Mouse (Mus musculus) lung, postnatal 0 days (tissue): Measurements from ENCODE around the gene Sept3. TPM values are rescaled to one million over a fixed set of nuclear protein-coding genes. Genes with fewer than 3 reads are reported as not detected.
"Not testable (repeated sequence)": the region's sequence is repeated elsewhere in the genome, so short reads cannot be mapped to it uniquely, and the experiment has no call there.

ENCODE experiments used
- ATAC-seq: fragments of 200-750 bp; cut with Nextera tagmentation; 2 replicates; pipeline ENCODE4 v1.8.0; 2017; ENCODE audit warnings: moderate library complexity
- DNase-seq: peaks from one replicate; pipeline ENCODE4 v3.0.0-alpha.2; 2016; ENCODE audit warnings: low spot score
- H3K27ac ChIP-seq: fragments of 300-500 bp; sonication (generic); 2 replicates; pipeline ENCODE4 v1.5.1; 2014; ENCODE audit warnings: antibody characterized with exemption, mild to moderate bottlenecking, low read length, mixed read lengths
- H3K27me3 ChIP-seq: fragments of 300-500 bp; sonication (generic); replicated peaks from 2 replicates; pipeline ENCODE4 v1.6.1; 2014; ENCODE audit warnings: low read length, mixed read lengths; ENCODE audit not compliant: insufficient read depth
- H3K36me3 ChIP-seq: fragments of 300-500 bp; sonication (generic); 2 replicates; pipeline ENCODE4 v1.6.1; 2014; ENCODE audit warnings: low read length, mixed read lengths; ENCODE audit not compliant: insufficient read depth
- H3K4me1 ChIP-seq: fragments of 300-500 bp; sonication (generic); 2 replicates; pipeline ENCODE4 v1.6.1; 2014; ENCODE audit warnings: antibody characterized with exemption, low read depth, low read length, mixed read lengths; ENCODE audit not compliant: insufficient read depth
- H3K4me2 ChIP-seq: fragments of 300-500 bp; sonication (generic); replicated peaks from 2 replicates; pipeline ENCODE4 v1.6.1; 2014; ENCODE audit warnings: low read depth, mild to moderate bottlenecking, low read length, moderate library complexity, mixed read lengths
- H3K4me3 ChIP-seq: fragments of 300-500 bp; sonication (generic); 2 replicates; pipeline ENCODE4 v1.5.1; 2014; ENCODE audit warnings: low read depth, low read length
- H3K9ac ChIP-seq: fragments of 300-500 bp; sonication (generic); replicated peaks from 2 replicates; pipeline ENCODE4 v1.6.1; 2014; ENCODE audit warnings: low read depth, mild to moderate bottlenecking
- H3K9me3 ChIP-seq: fragments of 300-500 bp; sonication (generic); 2 replicates; pipeline ENCODE4 v1.6.1; 2016; ENCODE audit warnings: low read length, mixed read lengths
- CTCF ChIP-seq: IDR thresholded peaks from 2 replicates; pipeline ENCODE4 v1.5.1; 2016; ENCODE audit warnings: antibody characterized with exemption, mild to moderate bottlenecking
- EP300 ChIP-seq: IDR thresholded peaks from 2 replicates; pipeline ENCODE4 v1.6.1; 2016; ENCODE audit warnings: antibody characterized with exemption, mild to moderate bottlenecking, control low read depth
- WGBS: fragments of 180-500 bp; shearing (Covaris S2); extraction: QIAGEN DNeasy Blood & Tissue Kit; methylation state at CpG from one replicate; pipeline ENCODE4 v1.1.7; 2014; 5-methylcytosine and 5-hydroxymethylcytosine counted together
- polyA plus RNA-seq: library from polyadenylated mRNA; unstranded; fragments of >200 nt; fragmentation: Nextera tagmentation; extraction: Ambion mirVana; gene quantifications from 2 replicates; pipeline ENCODE4 v1.2.1, GENCODE M21; 2015

Sept3 gene
- polyA plus RNA-seq, 1 experiment from 2014 or later: 0.26 TPM

DNA sequence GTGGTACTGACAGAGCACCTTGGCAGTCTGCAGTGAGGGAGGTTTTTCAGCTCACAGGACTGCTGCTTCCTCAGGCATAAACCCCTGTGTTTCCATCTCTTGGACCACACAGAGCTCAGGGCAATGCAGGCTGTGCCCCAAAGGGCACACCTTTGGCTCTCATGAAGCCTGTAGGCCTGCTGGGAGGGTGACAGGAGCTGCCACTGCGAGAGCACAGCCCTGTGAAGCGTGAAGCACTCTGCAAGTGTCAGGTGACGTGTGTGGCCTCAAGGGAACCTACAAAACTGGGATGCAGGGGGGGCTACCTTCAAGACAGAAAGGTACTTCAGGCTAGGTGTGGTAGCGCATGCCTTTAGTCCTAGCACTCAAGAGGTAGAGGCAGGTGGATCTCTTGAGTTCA, 42.0 kb upstream of the Sept3 start:
- WGBS: 56% methylated on average over 4 of the region's 4 CpGs
- Histone ChIP-seq H3K36me3 (no peaks in the 10 kb centered on the region), H3K4me3 (no peak overlapping the region), H3K9me3 (no peaks in the 10 kb centered on the region), H3K27ac (no peak overlapping the region), H3K27me3 (no peaks in the 10 kb centered on the region), H3K9ac (no peak overlapping the region), H3K4me2 (no peak overlapping the region), H3K4me1 (no peaks in the 10 kb centered on the region)
- no peak for ATAC-seq
- no peak for TF ChIP-seq EP300
- no peak for TF ChIP-seq CTCF
- DNase-seq: no peak

DNA sequence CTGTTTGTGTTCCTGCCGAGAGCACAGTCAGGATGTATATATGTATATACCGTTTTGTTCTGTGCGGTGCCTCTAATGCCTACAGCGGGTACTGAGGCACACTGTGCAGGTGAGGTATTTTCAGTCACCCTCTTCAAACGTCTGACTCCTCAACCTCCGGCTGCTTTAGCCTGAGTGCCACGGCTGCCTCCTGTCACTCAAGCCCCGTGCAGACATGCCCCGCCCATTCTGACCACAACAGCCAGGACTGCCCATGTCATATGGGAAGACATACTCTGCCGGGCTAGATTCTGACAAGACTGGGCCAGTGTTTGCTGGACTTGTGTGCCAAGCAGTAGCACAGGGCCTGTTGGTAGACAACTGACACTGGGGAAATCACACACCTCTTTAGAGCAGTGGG, 39.0 kb upstream of the Sept3 start:
- DNase-seq: peak; percentile 21
- peak; percentile 44 for ATAC-seq

DNA sequence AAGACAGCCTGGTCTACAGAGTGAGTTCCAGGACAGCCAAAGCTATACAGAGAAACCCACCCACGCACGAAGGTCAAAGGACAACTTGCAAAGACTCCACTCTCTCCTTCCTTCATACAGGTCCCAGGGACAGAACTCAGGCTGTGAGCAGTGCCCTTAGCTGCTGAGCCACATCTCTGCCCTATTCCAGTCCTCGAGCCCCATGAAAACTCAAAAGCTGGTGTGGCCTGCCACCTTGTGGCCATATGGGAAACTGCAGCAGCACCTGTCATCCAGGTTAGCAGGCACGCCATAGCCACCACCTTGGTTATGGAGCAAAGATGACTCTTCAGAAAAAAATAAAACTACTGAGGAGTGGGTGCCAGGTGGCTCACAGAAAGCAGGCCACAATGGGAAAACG, 38.1 kb upstream of the Sept3 start:
- Histone ChIP-seq H3K27me3 (no peaks in the 10 kb centered on the region), H3K4me3 (no peak overlapping the region), H3K36me3 (no peaks in the 10 kb centered on the region), H3K27ac (no peak overlapping the region), H3K9ac (no peak overlapping the region), H3K9me3 (no peaks in the 10 kb centered on the region), H3K4me2 (no peak overlapping the region), H3K4me1 (no peaks in the 10 kb centered on the region)
- peak; percentile 99 for TF ChIP-seq CTCF
- TF ChIP-seq EP300: no peak
- DNase-seq (peak; percentile 80), ATAC-seq (peak; percentile 70)
- WGBS: 9% methylated on average over 5 of the region's 5 CpGs

More for the DNA sequence above, 39.0 kb upstream of the Sept3 start:
- TF ChIP-seq CTCF (no peak), EP300 (no peak)
- no peaks in the 10 kb centered on the region for H3K36me3 ChIP-seq
- WGBS: 44% methylated on average over 10 of the region's 10 CpGs
- no peak overlapping the region for H3K4me2 ChIP-seq
- no peak overlapping the region for H3K9ac ChIP-seq
- H3K4me1 ChIP-seq: no peaks in the 10 kb centered on the region
- H3K9me3 ChIP-seq: no peaks in the 10 kb centered on the region
- H3K27me3 ChIP-seq: no peaks in the 10 kb centered on the region
- no peak overlapping the region for H3K27ac ChIP-seq
- H3K4me3 ChIP-seq: no peak overlapping the region

DNA sequence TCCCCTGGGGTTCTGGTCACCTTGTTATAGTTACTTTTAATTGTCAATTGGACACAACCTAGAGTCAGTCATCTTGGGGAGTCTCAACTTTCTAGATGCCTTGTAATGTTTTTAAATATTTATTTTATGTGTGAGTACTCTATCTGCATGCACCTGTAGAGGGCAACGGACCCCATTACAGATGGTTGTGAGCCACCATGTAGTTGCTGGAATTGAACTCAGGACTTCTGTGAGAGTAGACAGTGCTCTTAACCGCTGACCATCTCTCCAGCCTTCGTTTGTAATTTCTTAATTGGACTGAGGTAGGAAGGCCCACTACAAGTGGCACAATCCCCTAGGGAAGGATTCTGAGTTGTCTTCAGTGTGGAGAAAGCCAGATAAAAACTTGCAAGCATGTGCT, 31.4 kb upstream of the Sept3 start:
- Histone ChIP-seq H3K9ac (no peak overlapping the region), H3K27me3 (no peaks in the 10 kb centered on the region), H3K4me3 (peak overlapping the region; percentile 69; the same call in 1 of the 2 replicates), H3K36me3 (no peaks in the 10 kb centered on the region), H3K9me3 (no peaks in the 10 kb centered on the region), H3K4me1 (peaks cover 5% of the 10 kb centered on the region; the same call in 1 of the 2 replicates), H3K27ac (no peak overlapping the region), H3K4me2 (peak overlapping the region; percentile 81)
- WGBS: 64% methylated on average over 3 of the region's 3 CpGs
- DNase-seq (no peak), ATAC-seq (no peak)
- TF ChIP-seq EP300 (no peak), CTCF (no peak)

- ATAC-seq: no peak
- peak overlapping the region; percentile 81 for H3K4me2 ChIP-seq
- peaks cover 5% of the 10 kb centered on the region; the same call in 1 of the 2 replicates for H3K4me1 ChIP-seq
- DNase-seq: no peak
- peak overlapping the region; percentile 69 for H3K4me3 ChIP-seq
- 1% methylated on average over 12 of the region's 12 CpGs for WGBS
- no peaks in the 10 kb centered on the region for H3K9me3 ChIP-seq
- no peak overlapping the region for H3K27ac ChIP-seq
- 0 out of 2 replicates have a peak overlapping the region, but pooled peaks have one; percentile 23 for H3K9ac ChIP-seq
- H3K36me3 ChIP-seq: no peaks in the 10 kb centered on the region
- TF ChIP-seq EP300 (no peak), CTCF (no peak)
- no peaks in the 10 kb centered on the region for H3K27me3 ChIP-seq
Measured at GRCm38 (mm10) chr15:82243742-82244114, 31.0 kb upstream of the Sept3 start.

GRCm38 (mm10) chr15:82244115-82244804, 30.4 kb upstream of the Sept3 start, which contains the start of gene Cenpm:
Gene Cenpm (minus strand): TSS chr15:82244748.
- TF ChIP-seq EP300: no peak
- TF ChIP-seq CTCF: no peak
- ATAC-seq: peak; percentile 99
- Histone ChIP-seq H3K36me3 (no peaks in the 10 kb centered on the region), H3K4me3 (peak within 1 kb of the TSS; percentile 69), H3K9me3 (no peaks in the 10 kb centered on the region), H3K4me2 (peak within 1 kb of the TSS; percentile 81), H3K4me1 (peaks cover 5% of the 10 kb centered on the region; the same call in 1 of the 2 replicates), H3K9ac (0 out of 2 replicates have a peak within 1 kb of the TSS, but pooled peaks have one; percentile 23), H3K27me3 (no peaks in the 10 kb centered on the region), H3K27ac (no peak within 1 kb of the TSS)
- WGBS: under 1% methylated on average over 59 of the region's 65 CpGs
- DNase-seq: peak; percentile 92

DNA sequence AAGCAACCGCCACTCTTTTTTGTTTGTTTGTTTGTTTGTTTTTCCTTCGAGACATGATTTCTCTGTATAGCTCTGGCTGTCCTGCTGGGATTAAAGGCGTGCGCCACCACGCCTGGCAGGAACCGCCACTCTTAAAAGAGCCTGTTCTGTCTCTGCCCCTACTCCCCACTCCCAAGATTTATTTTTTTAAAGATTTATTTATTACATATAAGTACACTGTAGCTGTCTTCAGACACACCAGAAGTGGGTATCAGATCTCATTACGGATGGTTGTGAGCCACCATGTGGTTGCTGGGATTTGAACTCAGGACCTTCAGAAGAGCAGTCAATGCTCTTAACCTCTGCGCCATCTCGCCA, 29.9 kb upstream of the Sept3 start:
- H3K27me3 ChIP-seq, H3K9ac ChIP-seq, H3K27ac ChIP-seq, H3K4me1 ChIP-seq, ATAC-seq, H3K9me3 ChIP-seq, DNase-seq, H3K36me3 ChIP-seq: not testable (repeated sequence)
- Histone ChIP-seq H3K4me2 (peak overlapping the region; percentile 81), H3K4me3 (peak overlapping the region; percentile 69)
- WGBS: 20% methylated on average over 9 of the region's 9 CpGs
